Mouse (Mus musculus): ENCODE measurements at regions not wholly inside any gene's neighbourhood (a gene's known extent, or its start where the extent isn't known, plus 50 kb on each side); places are given as distances from the start of the nearest gene placed in this dataset.
A peak's percentile ranks its signal among the peaks of the same experiment; 100 is the strongest.

- no peak for DNase-seq
Observed at GRCm38 (mm10) chr1:13834860-13835840, 2258.0 kb downstream of the 4930444P10Rik start.

- DNase-seq = no peak
Observed at GRCm38 (mm10) chr1:13807786-13808185, 2285.3 kb downstream of the 4930444P10Rik start.

GRCm38 (mm10) chr1:13800460-13800859, 2292.7 kb downstream of the 4930444P10Rik start:
- DNase-seq = no peak

GRCm38 (mm10) chr1:13798848-13799247, 2294.3 kb downstream of the 4930444P10Rik start:
- no peak for DNase-seq

DNA sequence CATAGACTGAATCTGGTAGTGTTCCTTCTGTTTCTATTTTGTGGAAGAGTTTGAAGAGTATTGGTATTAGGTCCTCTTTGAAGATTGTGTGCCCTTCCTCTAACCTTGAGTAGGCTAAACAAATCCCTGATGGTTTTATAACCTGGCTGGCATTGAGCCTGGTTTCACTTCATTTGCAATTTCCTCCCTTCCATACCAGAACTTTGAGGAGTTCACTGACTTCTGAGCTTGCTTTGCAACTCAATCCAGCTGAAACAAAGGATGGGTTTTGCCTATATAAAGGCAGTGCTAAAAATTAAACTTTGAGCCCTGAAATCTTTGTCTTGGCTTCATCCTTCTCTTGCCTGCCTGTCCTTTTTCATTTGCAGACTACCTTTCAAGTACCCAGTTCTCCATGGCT, 2297.9 kb downstream of the 4930444P10Rik start:
- no peak for DNase-seq

DNA sequence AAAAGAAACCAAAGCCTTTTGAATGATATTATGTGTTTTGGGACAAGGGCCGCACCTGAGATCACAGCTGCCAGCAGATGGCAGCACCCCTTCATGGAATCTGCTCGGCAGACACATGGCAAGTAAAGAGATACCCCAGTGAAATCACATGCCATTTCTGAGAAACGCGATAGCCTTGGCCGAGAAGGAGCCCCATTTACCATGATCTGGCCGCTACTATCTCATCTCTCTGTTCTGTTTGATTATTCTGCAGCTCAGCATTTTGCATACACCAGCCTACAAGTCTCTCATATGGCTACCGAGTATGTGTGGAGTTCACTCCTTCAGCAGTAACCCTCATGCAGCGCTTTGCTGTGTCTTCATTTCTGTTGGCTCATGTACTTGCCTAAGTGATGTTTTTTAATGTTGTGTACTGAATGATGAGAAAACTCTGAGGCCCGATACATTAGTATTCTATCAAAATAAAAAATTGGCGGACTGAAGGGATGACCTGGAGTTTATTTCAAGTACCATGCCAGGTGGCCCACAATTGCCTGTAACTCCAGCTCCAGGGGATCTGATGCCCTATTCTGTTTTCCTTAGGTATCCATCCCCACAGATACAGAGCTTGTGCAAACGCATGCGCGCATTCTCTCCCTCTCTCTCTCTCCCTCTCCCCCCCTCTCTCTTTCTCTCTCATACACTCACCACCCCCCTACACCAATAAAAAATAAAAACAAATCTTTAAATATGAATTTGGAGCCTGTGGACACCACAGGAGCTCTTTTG, 2303.6 kb downstream of the 4930444P10Rik start:
- DNase-seq = peak; percentile 20 to 65

DNA sequence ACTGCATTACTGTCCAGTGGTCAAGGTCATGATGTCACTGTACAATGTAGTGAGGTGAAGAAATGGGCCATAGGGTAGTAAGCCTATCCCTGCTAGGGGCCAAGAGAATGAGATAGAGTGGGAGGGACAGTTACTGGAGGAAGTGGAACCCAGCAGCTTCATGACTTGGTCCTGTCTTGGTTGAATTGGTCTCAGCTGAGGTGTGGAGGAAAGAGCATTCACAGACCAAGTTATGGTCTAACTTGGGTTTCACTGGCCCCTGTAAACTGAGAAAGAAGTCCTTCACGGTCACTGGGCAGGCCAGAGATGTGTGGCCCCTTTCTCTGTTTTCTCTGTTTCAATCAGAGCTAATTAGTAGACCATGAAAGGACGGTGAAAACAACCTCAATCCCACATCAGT, 2306.1 kb downstream of the 4930444P10Rik start:
- no peak for DNase-seq

DNA sequence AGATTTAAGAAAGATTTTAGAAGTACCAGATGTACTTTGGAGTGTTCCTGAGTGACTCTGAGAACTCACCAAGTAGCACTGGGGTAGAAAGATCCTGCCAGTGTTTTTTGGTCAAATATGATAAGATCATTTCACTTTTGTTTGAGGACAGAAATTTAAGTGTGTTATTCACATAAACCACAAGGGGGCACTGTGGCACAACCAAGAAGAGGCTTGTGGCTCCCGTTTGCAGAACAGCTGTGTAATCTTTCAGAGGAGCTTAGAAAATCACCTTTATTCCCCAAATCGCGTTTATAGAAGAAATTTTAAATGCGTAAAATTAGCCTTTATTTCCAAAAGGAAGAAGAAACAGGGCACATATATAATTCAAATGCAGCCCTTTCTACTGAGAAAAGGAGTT, 2308.7 kb downstream of the 4930444P10Rik start:
- peak in 1 of 2 experiments; percentile 9 for DNase-seq

GRCm38 (mm10) chr1:13782633-13783032, 2310.5 kb downstream of the 4930444P10Rik start:
- no peak for DNase-seq

- no peak for DNase-seq
Observed at GRCm38 (mm10) chr1:13772106-13772505, 2321.0 kb downstream of the 4930444P10Rik start.

- DNase-seq = no peak
Observed at GRCm38 (mm10) chr1:13771014-13771463, 2322.1 kb downstream of the 4930444P10Rik start.

DNA sequence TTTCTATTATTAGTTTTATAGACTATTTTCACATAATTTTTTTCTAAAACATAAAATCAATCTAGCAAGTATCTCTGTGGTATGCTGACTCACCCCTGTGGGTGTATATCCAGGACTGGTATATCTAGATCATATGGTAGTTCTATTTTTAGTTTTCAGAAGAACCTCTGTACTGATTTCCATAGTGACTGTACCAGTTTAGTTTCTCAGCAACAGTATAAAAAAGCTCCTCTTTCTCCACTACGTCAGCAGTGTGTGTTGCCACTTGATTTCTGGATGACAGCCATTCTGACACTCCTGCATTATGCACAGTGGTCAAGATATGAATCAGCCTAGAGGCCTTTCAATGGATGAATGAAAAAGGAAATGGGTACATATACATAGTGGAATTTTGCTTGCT, 2338.6 kb downstream of the A830018L16Rik start:
- DNase-seq = no peak

DNA sequence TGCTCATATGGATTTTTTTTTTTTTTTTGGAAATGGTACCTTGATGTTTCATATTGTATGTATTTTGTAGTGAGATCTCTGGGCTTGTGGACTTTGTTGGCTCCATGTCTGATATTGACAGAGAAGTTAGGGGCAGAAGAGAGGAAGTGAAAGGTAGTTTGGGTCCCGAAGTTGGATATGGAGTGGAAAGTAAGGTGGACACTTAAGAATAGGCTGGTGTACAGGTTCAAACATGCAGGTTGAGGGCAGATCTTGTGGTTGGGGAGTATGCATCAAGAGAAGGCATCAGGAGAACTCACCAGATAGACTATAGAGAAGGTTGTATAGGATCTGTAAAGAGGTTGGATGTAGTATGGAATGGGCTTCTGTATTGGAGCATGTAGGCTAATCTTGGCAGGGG, 2337.5 kb downstream of the A830018L16Rik start:
- no peak for DNase-seq
